Mouse (Mus musculus): ENCODE results near the gene Sbf2.
"Not testable (repeated sequence)": the region's sequence is repeated elsewhere in the genome, so short reads cannot be mapped to it uniquely, and the experiment has no call there.

The Sbf2 gene

GRCm38 (mm10) chr7:110565815-110566549 is 48.7 kb downstream of the Sbf2 start:
- peak; percentile 60 for DNase-seq

- no peak for DNase-seq
Measured at GRCm38 (mm10) chr7:110561647-110562046, 53.1 kb downstream of the Sbf2 start.

GRCm38 (mm10) chr7:110557001-110557400 is 57.7 kb downstream of the Sbf2 start:
- no peak for DNase-seq

GRCm38 (mm10) chr7:110556221-110556620 is 58.5 kb downstream of the Sbf2 start:
- no peak for DNase-seq

- DNase-seq, result no peak
Measured at GRCm38 (mm10) chr7:110555260-110555659, 59.5 kb downstream of the Sbf2 start.

- DNase-seq, result peak; percentile 73
Measured at GRCm38 (mm10) chr7:110548268-110548667, 66.5 kb downstream of the Sbf2 start.

- no peak for DNase-seq
Measured at GRCm38 (mm10) chr7:110543341-110543740, 71.4 kb downstream of the Sbf2 start.

- peak; percentile 7 for DNase-seq
Measured at GRCm38 (mm10) chr7:110539266-110539665, 75.5 kb downstream of the Sbf2 start.

- not testable (repeated sequence) for DNase-seq
Measured at GRCm38 (mm10) chr7:110530295-110530694, 84.4 kb downstream of the Sbf2 start.

GRCm38 (mm10) chr7:110525090-110525775 is 89.5 kb downstream of the Sbf2 start:
- DNase-seq, result no peak

GRCm38 (mm10) chr7:110516241-110517220 is 98.2 kb downstream of the Sbf2 start:
- no peak for DNase-seq

- no peak for DNase-seq
Measured at GRCm38 (mm10) chr7:110514131-110514530, 100.6 kb downstream of the Sbf2 start.

GRCm38 (mm10) chr7:110498653-110499052 is 116.1 kb downstream of the Sbf2 start:
- no peak for DNase-seq

- DNase-seq, result no peak
Measured at GRCm38 (mm10) chr7:110491038-110491437, 123.7 kb downstream of the Sbf2 start.

- no peak for DNase-seq
Measured at GRCm38 (mm10) chr7:110485051-110485450, 129.7 kb downstream of the Sbf2 start.

GRCm38 (mm10) chr7:110470987-110471386 is 143.7 kb downstream of the Sbf2 start:
- no peak for DNase-seq

- no peak for DNase-seq
Measured at GRCm38 (mm10) chr7:110463471-110463870, 151.3 kb downstream of the Sbf2 start.

GRCm38 (mm10) chr7:110432301-110432700 is 182.4 kb downstream of the Sbf2 start:
- DNase-seq, result peak; percentile 85

GRCm38 (mm10) chr7:110416318-110416717 is 198.4 kb downstream of the Sbf2 start:
- DNase-seq, result no peak

- DNase-seq, result no peak
Measured at GRCm38 (mm10) chr7:110414276-110414675, 200.4 kb downstream of the Sbf2 start.

- no peak for DNase-seq
Measured at GRCm38 (mm10) chr7:110402092-110402491, 212.6 kb downstream of the Sbf2 start.

GRCm38 (mm10) chr7:110392576-110392975 is 222.1 kb downstream of the Sbf2 start:
- DNase-seq, result peak; percentile 47

GRCm38 (mm10) chr7:110391632-110392031 is 223.1 kb downstream of the Sbf2 start:
- no peak for DNase-seq
